Mouse (Mus musculus) G1E (cell line): ENCODE results near the gene Sox5.

Experiments
- CTCF ChIP-seq: IDR thresholded peaks from 2 replicates; pipeline ENCODE4 v1.5.1; 2012; ENCODE audit warnings: low read depth, low read length, inconsistent platforms, mixed read lengths
- GATA1 ChIP-seq: IDR thresholded peaks from 2 replicates; pipeline ENCODE4 v1.6.1; 2012; ENCODE audit warnings: borderline replicate concordance, low read length, inconsistent platforms, mixed read lengths
- GATA2 ChIP-seq: IDR thresholded peaks from 2 replicates; pipeline ENCODE4 v1.6.1; 2012; ENCODE audit warnings: low read depth, low read length, inconsistent platforms, borderline replicate concordance
- POLR2AphosphoS5 ChIP-seq: IDR thresholded peaks from 2 replicates; pipeline ENCODE4 v1.6.1; 2012; ENCODE audit warnings: low read depth, low read length, inconsistent platforms; ENCODE audit not compliant: insufficient replicate concordance
- TAL1 ChIP-seq: conservative IDR thresholded peaks from 2 replicates; pipeline ENCODE4 v1.6.1; 2012; ENCODE audit warnings: low read depth, low read length, inconsistent platforms, mixed read lengths

DNA sequence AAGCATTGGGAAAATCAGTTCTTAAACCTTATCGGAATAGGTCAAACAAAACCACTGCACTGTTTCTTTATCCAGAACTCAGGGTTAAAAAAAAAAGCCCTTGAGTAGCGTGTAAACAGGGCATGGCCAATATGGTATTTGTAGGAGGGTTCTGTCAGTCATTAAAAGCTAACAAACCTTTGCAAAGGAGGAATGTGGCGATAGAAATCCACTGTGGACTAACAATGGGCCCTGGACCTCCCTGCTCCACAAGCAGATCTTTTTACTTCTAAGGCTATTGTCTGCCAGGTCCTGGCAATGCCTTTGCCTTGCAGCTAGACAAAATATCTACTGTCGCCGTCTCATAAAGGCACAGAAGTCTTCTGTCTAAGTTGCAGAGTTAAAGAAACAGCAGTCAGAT is 738.8 kb downstream of the Sox5 start:
- TF ChIP-seq CTCF (no peak), TAL1 (no peak), POLR2AphosphoS5 (no peak), GATA2 (no peak), GATA1 (no peak)
